Mouse (Mus musculus): ENCODE data around the gene Ccsap. TPM values are rescaled to one million over a fixed set of nuclear protein-coding genes. Genes with fewer than 3 reads are reported as not detected.
"Not testable (repeated sequence)": the region's sequence is repeated elsewhere in the genome, so short reads cannot be mapped to it uniquely, and the experiment has no call there.

Gene Ccsap
- polyA plus RNA-seq, 1 experiment from 2014 or later = 7.5 TPM

DNA sequence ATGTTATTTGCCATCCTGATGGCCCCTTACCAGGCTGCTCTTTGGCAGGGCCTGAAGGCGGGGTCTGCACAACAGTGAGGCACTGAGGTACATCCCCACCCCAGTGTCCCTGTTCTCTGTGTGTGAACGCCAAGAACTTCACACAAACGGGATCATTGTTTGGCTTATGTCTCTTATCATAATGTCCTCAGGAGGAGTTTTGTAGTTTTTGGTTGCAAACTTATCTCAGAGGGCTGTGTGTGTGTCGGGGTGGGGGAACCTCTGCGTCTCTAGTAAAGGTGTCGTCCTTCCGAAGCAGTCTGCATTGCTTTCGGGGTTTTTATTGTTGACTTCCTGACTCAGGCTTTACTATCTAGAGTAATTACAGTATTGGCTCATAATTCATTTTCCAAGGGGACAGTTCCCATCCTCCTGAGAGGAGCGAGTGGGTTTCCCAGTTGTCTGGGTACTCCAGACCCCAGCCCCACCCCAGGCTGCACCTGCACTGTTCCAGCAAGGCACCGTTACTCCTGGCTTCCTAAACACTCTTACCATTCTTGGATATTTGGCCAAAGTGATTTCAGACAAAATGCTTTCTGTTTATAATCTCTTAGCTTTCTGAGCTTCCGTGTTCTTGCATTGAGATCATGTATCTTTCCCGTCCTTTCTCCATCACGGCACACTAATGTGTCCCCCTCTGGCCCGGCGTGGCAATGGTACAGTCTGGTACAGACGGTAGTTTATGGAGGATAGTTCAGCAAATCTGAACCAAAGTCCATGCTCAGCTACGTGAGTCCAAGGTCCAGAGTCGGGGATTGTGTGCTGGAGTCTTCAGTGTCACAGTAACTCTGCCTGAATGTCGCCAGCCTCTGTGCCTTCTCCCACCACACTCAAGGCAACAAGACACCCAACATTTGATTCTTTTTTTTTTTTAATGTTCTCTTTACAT is 40.1 kb downstream of the Ccsap start:
- DNase-seq (ENCODE audit: low spot score, missing footprints) (no peak), ATAC-seq (ENCODE audit: low FRiP score) (no peak)
- Histone ChIP-seq H3K27ac (ENCODE audit: low read depth, low read length) (no peak overlapping the region), H3K4me3 (ENCODE audit: low read depth, low read length) (no peak overlapping the region), H3K27me3 (ENCODE audit: control insufficient read depth, insufficient read depth, low read length) (no peaks in the 10 kb centered on the region), H3K4me1 (ENCODE audit: control insufficient read depth, insufficient read depth, low read length) (no peaks in the 10 kb centered on the region), H3K4me2 (no peak overlapping the region), H3K36me3 (ENCODE audit: control insufficient read depth, insufficient read depth, low read length) (peaks cover 4% of the 10 kb centered on the region; the same call in 1 of the 2 replicates), H3K9ac (ENCODE audit: low read length) (no peak overlapping the region), H3K9me3 (ENCODE audit: control insufficient read depth, low read length) (peaks cover 2% of the 10 kb centered on the region; the same call in 1 of the 2 replicates)
- WGBS = 95% methylated on average over 19 of the region's 19 CpGs

DNA sequence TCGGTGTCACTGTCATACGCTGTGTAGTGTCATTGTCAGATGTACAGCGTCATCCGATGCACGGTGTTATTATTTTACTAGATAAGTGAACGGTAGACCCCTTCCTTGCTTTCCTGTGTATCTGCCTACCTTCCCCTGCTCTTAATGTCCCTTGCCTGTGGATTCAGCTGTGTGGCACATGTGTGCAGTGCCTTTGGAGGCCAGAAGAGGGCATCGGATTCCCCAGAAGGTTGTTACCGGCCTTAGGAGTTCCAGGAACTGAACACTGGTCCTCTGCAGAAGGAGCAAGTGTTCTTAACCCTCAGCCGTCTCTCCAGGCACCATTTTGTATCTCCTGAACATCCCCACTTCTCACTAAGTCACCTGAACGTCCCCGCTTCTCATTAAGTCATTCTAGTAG is 42.3 kb downstream of the Ccsap start:
- no peaks in the 10 kb centered on the region for H3K9me3 ChIP-seq (ENCODE audit: control insufficient read depth, low read length)
- no peak for DNase-seq (ENCODE audit: low spot score, missing footprints)
- no peak overlapping the region for H3K4me3 ChIP-seq (ENCODE audit: low read depth, low read length)
- ATAC-seq (ENCODE audit: low FRiP score) = no peak
- 93% methylated on average over 11 of the region's 11 CpGs for WGBS
- no peak overlapping the region for H3K27ac ChIP-seq (ENCODE audit: low read depth, low read length)
- no peaks in the 10 kb centered on the region for H3K4me1 ChIP-seq (ENCODE audit: control insufficient read depth, insufficient read depth, low read length)
- no peaks in the 10 kb centered on the region; the same call in 1 of the 2 replicates for H3K36me3 ChIP-seq (ENCODE audit: control insufficient read depth, insufficient read depth, low read length)
- H3K4me2 ChIP-seq = no peak overlapping the region
- no peak overlapping the region for H3K9ac ChIP-seq (ENCODE audit: low read length)
- H3K27me3 ChIP-seq (ENCODE audit: control insufficient read depth, insufficient read depth, low read length) = no peaks in the 10 kb centered on the region

DNA sequence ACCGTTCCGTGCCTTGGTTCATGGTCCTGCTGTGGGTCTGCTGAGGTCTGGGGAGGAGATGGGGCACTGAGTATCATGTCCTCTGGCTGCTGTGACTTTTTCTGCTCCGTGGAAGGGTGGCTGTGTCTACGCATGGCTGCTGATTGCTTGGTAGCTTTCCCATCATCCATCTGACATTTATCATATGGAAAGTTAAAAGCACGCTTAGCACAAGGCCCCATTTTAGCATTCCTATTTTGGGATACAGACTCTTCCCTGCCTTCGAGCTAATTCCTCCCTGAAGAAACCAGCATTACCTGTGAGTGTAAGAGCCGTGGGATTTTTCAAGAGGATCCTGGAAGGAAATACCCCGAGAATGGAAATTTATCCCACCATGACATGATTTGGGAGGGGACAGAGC is 43.1 kb downstream of the Ccsap start:
- no peaks in the 10 kb centered on the region for H3K27me3 ChIP-seq (ENCODE audit: control insufficient read depth, insufficient read depth, low read length)
- no peaks in the 10 kb centered on the region; the same call in 1 of the 2 replicates for H3K36me3 ChIP-seq (ENCODE audit: control insufficient read depth, insufficient read depth, low read length)
- H3K9me3 ChIP-seq (ENCODE audit: control insufficient read depth, low read length) = no peaks in the 10 kb centered on the region
- 93% methylated on average over 8 of the region's 8 CpGs for WGBS
- no peak overlapping the region for H3K9ac ChIP-seq (ENCODE audit: low read length)
- H3K4me3 ChIP-seq (ENCODE audit: low read depth, low read length) = no peak overlapping the region
- H3K4me2 ChIP-seq = no peak overlapping the region
- no peak overlapping the region for H3K27ac ChIP-seq (ENCODE audit: low read depth, low read length)
- no peak for ATAC-seq (ENCODE audit: low FRiP score)
- no peak for DNase-seq (ENCODE audit: low spot score, missing footprints)
- H3K4me1 ChIP-seq (ENCODE audit: control insufficient read depth, insufficient read depth, low read length) = no peaks in the 10 kb centered on the region

DNA sequence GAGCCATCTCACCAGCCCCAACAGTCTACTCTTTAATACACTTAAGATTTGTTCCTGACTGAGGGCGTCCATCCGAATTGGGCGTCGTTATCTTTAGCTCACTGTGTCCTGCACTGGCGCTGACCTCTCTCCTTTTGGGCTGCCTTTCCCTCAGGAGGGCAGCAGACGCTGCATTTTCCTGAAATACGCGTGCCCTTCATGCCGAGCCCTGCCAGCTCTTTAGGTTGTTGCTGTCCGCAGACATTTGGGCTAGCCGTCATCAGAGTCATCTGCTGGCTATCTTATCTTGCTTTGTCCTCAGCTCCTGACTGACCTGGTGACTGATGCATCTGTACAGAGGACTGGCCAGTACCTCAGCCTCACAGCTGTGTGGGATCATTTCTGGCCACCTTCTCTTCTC is 44.7 kb downstream of the Ccsap start:
- WGBS = 88% methylated on average over 11 of the region's 11 CpGs
- Histone ChIP-seq H3K27me3 (ENCODE audit: control insufficient read depth, insufficient read depth, low read length) (no peaks in the 10 kb centered on the region), H3K4me2 (no peak overlapping the region), H3K36me3 (ENCODE audit: control insufficient read depth, insufficient read depth, low read length) (no peaks in the 10 kb centered on the region), H3K4me1 (ENCODE audit: control insufficient read depth, insufficient read depth, low read length) (no peaks in the 10 kb centered on the region), H3K9me3 (ENCODE audit: control insufficient read depth, low read length) (no peaks in the 10 kb centered on the region), H3K27ac (ENCODE audit: low read depth, low read length) (no peak overlapping the region), H3K4me3 (ENCODE audit: low read depth, low read length) (no peak overlapping the region), H3K9ac (ENCODE audit: low read length) (no peak overlapping the region)
- DNase-seq (ENCODE audit: low spot score, missing footprints) (no peak), ATAC-seq (ENCODE audit: low FRiP score) (no peak)

DNA sequence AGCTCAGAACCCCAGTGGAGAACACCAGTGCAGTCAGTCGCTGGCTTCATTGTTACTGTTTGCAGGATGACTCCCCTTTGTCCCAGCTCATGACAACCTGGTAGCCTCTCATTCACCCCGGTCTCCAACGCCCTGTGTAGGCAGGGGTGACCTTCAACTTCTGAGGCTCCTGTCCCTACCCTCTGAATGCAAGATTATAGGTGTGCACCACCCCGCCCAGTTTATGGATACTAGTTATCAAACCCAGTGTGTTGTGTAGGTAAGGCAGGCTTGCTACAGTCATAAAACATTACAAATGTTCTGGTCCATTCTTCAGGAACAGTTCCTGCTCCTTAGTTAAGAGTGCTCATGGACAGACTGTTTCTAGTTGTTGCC is 46.1 kb downstream of the Ccsap start:
- H3K27ac ChIP-seq (ENCODE audit: low read depth, low read length) = no peak overlapping the region
- no peak for ATAC-seq (ENCODE audit: low FRiP score)
- H3K4me3 ChIP-seq (ENCODE audit: low read depth, low read length) = no peak overlapping the region
- 86% methylated on average over 4 of the region's 4 CpGs for WGBS
- no peaks in the 10 kb centered on the region for H3K36me3 ChIP-seq (ENCODE audit: control insufficient read depth, insufficient read depth, low read length)
- no peaks in the 10 kb centered on the region for H3K9me3 ChIP-seq (ENCODE audit: control insufficient read depth, low read length)
- peaks cover 3% of the 10 kb centered on the region; the same call in 1 of the 2 replicates for H3K4me1 ChIP-seq (ENCODE audit: control insufficient read depth, insufficient read depth, low read length)
- no peak overlapping the region for H3K9ac ChIP-seq (ENCODE audit: low read length)
- no peaks in the 10 kb centered on the region for H3K27me3 ChIP-seq (ENCODE audit: control insufficient read depth, insufficient read depth, low read length)
- DNase-seq (ENCODE audit: low spot score, missing footprints) = no peak
- H3K4me2 ChIP-seq = no peak overlapping the region

DNA sequence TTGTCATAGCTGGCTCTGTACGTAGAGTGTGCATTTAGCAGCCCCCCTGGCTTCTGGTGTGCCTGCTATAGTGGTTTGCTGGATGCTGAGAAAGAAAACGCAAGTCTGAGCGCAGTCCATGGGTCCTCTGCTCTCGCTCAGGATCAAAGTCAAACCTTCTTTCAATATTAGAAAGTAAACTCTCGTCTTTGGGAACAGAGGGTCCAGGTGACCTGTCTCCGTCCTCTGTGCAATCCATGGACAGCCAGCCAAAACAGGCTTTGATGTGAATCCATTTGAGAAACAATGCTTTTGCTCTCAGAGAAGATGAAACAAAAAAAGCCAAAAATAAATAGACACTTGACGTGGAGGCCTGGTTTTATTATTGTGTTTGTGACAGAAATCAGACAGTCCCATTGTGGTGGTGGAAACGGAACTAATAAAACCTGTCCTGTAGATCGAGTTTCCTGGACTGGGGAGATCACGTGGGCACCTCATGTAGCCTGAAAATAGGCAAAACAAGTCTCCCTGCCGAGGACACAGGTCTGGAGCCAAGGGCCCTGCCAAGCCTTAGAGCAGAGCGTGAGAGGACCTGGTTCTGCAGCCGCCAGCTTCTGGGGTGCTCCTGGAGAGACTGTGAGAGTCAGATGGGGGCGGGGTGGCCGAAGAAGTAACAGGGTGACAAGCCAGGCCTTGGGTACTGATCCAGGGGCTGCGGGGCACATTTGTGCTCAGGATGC is 46.7 kb downstream of the Ccsap start:
- Histone ChIP-seq H3K27ac (ENCODE audit: low read depth, low read length) (no peak overlapping the region), H3K4me1 (ENCODE audit: control insufficient read depth, insufficient read depth, low read length) (peaks cover 4% of the 10 kb centered on the region; the same call in 1 of the 2 replicates), H3K36me3 (ENCODE audit: control insufficient read depth, insufficient read depth, low read length) (no peaks in the 10 kb centered on the region), H3K27me3 (ENCODE audit: control insufficient read depth, insufficient read depth, low read length) (no peaks in the 10 kb centered on the region), H3K9ac (ENCODE audit: low read length) (no peak overlapping the region), H3K9me3 (ENCODE audit: control insufficient read depth, low read length) (no peaks in the 10 kb centered on the region), H3K4me2 (no peak overlapping the region), H3K4me3 (ENCODE audit: low read depth, low read length) (no peak overlapping the region)
- WGBS = 83% methylated on average over 16 of the region's 16 CpGs
- no peak for DNase-seq (ENCODE audit: low spot score, missing footprints)
- ATAC-seq (ENCODE audit: low FRiP score) = no peak

DNA sequence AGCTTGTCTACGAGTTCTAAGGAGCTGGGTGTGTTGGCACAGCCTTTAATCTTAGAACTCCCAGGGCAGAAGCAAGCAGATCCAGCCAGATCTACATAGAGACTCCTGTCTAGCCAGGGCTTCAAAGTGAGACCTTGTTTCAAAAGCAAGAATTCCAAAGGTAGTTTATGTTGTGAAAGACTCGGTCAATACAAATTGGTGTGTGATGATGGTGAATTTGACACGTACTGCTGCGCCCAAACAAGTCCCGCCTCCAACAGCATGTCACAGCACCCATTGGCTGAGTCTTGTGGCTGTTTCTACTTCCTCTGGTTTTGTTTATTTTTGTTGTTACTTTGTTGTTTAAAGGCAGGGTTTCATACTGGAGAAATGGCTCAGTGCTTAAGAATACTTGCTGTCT is 47.8 kb downstream of the Ccsap start:
- H3K9ac ChIP-seq (ENCODE audit: low read length) = no peak overlapping the region
- H3K27ac ChIP-seq (ENCODE audit: low read depth, low read length) = no peak overlapping the region
- no peaks in the 10 kb centered on the region for H3K9me3 ChIP-seq (ENCODE audit: control insufficient read depth, low read length)
- ATAC-seq (ENCODE audit: low FRiP score) (no peak), DNase-seq (ENCODE audit: low spot score, missing footprints) (no peak)
- peaks cover 9% of the 10 kb centered on the region for H3K4me1 ChIP-seq (ENCODE audit: control insufficient read depth, insufficient read depth, low read length)
- no peaks in the 10 kb centered on the region for H3K27me3 ChIP-seq (ENCODE audit: control insufficient read depth, insufficient read depth, low read length)
- 94% methylated on average over 5 of the region's 5 CpGs for WGBS
- H3K36me3 ChIP-seq (ENCODE audit: control insufficient read depth, insufficient read depth, low read length) = no peaks in the 10 kb centered on the region
- H3K4me2 ChIP-seq = no peak overlapping the region
- no peak overlapping the region for H3K4me3 ChIP-seq (ENCODE audit: low read depth, low read length)

DNA sequence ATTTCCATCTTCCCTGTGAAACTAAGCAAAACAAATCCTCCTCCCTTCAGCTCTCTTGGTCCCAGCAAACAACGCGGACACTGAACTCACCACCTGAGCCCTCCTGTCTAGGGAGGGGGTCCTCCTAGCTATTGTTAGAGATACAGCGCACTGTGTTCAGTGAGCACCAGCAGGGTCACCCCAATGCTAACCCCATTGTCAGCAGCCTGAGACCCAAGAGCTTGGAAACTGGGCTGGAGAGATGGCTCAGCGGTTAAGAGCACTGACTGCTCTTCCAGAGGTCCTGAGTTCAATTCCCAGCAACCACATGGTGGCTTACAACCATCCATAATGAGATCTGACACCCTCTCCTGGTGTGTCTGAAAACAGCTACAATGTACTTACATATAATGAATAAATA is 50.7 kb downstream of the Ccsap start:
- not testable (repeated sequence) for H3K4me2 ChIP-seq; H3K27me3 ChIP-seq (ENCODE audit: control insufficient read depth, insufficient read depth, low read length); H3K36me3 ChIP-seq (ENCODE audit: control insufficient read depth, insufficient read depth, low read length); H3K9ac ChIP-seq (ENCODE audit: low read length); H3K4me3 ChIP-seq (ENCODE audit: low read depth, low read length); ATAC-seq (ENCODE audit: low FRiP score); H3K27ac ChIP-seq (ENCODE audit: low read depth, low read length); H3K9me3 ChIP-seq (ENCODE audit: control insufficient read depth, low read length)
- H3K4me1 ChIP-seq (ENCODE audit: control insufficient read depth, insufficient read depth, low read length) = peaks cover 26% of the 10 kb centered on the region
- WGBS = 83% methylated on average over 4 of the region's 4 CpGs
- DNase-seq (ENCODE audit: low spot score, missing footprints) = peak; percentile 28

DNA sequence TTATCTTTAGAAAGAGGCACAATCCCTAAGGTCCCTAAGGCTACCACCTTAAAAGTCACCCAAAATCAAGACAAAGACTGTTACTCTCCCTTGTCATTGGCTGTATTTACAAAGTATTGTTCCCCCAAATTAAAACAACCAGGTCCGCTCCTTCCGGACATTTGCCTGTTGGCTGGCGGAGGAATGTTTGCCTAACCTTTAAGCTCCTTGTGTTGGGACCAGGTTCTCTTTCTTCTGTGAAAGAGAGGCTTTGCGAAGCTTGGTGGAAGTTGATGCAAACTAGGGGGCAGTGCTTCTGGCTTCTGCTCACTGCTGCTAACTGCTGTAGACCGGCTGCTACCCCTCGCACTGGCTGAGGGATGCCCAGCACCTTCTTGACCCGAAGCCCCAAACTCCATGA is 51.3 kb downstream of the Ccsap start:
- peak; percentile 75 for DNase-seq (ENCODE audit: low spot score, missing footprints)
- H3K4me2 ChIP-seq = no peak overlapping the region
- no peak for ATAC-seq (ENCODE audit: low FRiP score)
- H3K4me1 ChIP-seq (ENCODE audit: control insufficient read depth, insufficient read depth, low read length) = peaks cover 26% of the 10 kb centered on the region
- H3K9me3 ChIP-seq (ENCODE audit: control insufficient read depth, low read length) = no peaks in the 10 kb centered on the region
- 69% methylated on average over 7 of the region's 7 CpGs for WGBS
- no peak overlapping the region for H3K4me3 ChIP-seq (ENCODE audit: low read depth, low read length)
- no peak overlapping the region for H3K9ac ChIP-seq (ENCODE audit: low read length)
- H3K36me3 ChIP-seq (ENCODE audit: control insufficient read depth, insufficient read depth, low read length) = no peaks in the 10 kb centered on the region
- no peak overlapping the region for H3K27ac ChIP-seq (ENCODE audit: low read depth, low read length)
- no peaks in the 10 kb centered on the region for H3K27me3 ChIP-seq (ENCODE audit: control insufficient read depth, insufficient read depth, low read length)
